In the genomic region with DNA sequence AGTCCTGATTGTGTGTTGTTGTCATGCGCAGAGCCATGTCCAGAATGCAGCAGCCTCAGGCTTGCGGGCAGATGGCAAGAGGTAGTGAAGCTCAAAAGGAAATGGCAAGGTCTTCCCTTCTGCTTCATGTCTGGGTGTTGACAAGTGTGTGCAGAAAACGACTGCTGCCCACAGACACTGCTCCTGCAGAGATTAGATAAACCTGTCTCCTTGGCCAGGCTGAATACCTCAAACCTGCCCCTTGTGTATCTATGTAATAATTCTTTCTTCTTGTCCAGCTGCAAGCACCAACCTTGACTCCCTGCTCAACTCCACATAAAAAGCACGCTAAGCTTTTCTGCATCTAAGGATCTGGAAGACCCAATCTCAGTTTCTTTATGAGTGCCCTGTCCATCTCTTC, we compare ENCODE assay signal across 25 mouse cellular contexts. TPM values are rescaled to one million over a fixed set of nuclear protein-coding genes. Genes with fewer than 3 reads are reported as not detected.
DNase-seq lines count a peak whose midpoint lies in the region; ATAC-seq lines count a peak whose summit lies in the region.
"Had no signal": no experiment of that assay in that cellular context is flagged by ENCODE, and none has a peak within 500 bp of the region (broad histone marks: within the 10 kb centered on the region; RNA-seq: fewer than 3 reads in every experiment).

No protein-coding gene starts in this region.

- no peak overlapping the region for H3K9ac ChIP-seq in neural tube, embryonic 15.5 days (replicated peaks)
- H3K9ac ChIP-seq: embryonic facial prominence, embryonic 12.5 days; forebrain, embryonic 15.5 days; hindbrain, embryonic 12.5 days had no signal

- no peak overlapping the region for H3K27ac ChIP-seq in neural tube, embryonic 15.5 days (replicated peaks)
- H3K27ac ChIP-seq: embryonic facial prominence, embryonic 12.5 days; forebrain, embryonic 15.5 days; hindbrain, embryonic 12.5 days had no signal

- H3K4me2 ChIP-seq in neural tube, embryonic 15.5 days: no peak overlapping the region
- H3K4me2 ChIP-seq: embryonic facial prominence, embryonic 12.5 days; forebrain, embryonic 15.5 days; hindbrain, embryonic 12.5 days had no signal

- no peaks in the 10 kb centered on the region for H3K36me3 ChIP-seq in neural tube, embryonic 15.5 days
- H3K36me3 ChIP-seq: embryonic facial prominence, embryonic 12.5 days; forebrain, embryonic 15.5 days; hindbrain, embryonic 12.5 days had no signal

- WGBS in neural tube, embryonic 15.5 days: 86% methylated on average over 4 of the region's 4 CpGs

- H3K4me1 ChIP-seq in neural tube, embryonic 15.5 days: no peaks in the 10 kb centered on the region
- H3K4me1 ChIP-seq: embryonic facial prominence, embryonic 12.5 days; forebrain, embryonic 15.5 days; hindbrain, embryonic 12.5 days had no signal

- peak; percentile 36 to 41 for DNase-seq in cerebellum, postnatal 10 days
- no peak for DNase-seq in cerebellum, adult 9-10 months
- peak; percentile 6 for DNase-seq in neural tube, embryonic 10.5 days (ENCODE audit: extremely low spot score, low spot score)
- DNase-seq in thymus, postnatal 4 days: no peak
- no peak for DNase-seq in retina, embryonic 14.5 days (ENCODE audit: low spot score)
- DNase-seq: adrenal gland, postnatal 25 days; B cell, adult 2 months; cerebellum, adult 18-20 months; gastrocnemius, postnatal 36 days; heart, adult 11 months; heart, postnatal 10 days; heart, postnatal 4 days had no signal

- no peak overlapping the region for H3K4me3 ChIP-seq in neural tube, embryonic 15.5 days (replicated peaks)
- H3K4me3 ChIP-seq: embryonic facial prominence, embryonic 12.5 days; forebrain, embryonic 15.5 days; hindbrain, embryonic 12.5 days had no signal

- no peak for ATAC-seq in neural tube, embryonic 15.5 days (ENCODE audit: low FRiP score)
- peak; percentile 37; the same call in 1 of the 2 replicates for ATAC-seq in megakaryocyte progenitor cell, adult 5-6 weeks (replicated peaks; ENCODE audit: poor library complexity)
- ATAC-seq: activated CD4-positive, CD25-positive, alpha-beta regulatory T cell, adult 4 months; CD4-positive, CD25-positive, alpha-beta regulatory T cell, adult 4 months; forebrain, embryonic 15.5 days; hindbrain, embryonic 16.5 days; Patski had no signal

- no peaks in the 10 kb centered on the region for H3K9me3 ChIP-seq in neural tube, embryonic 15.5 days (replicated peaks)
- H3K9me3 ChIP-seq: embryonic facial prominence, embryonic 12.5 days; forebrain, embryonic 15.5 days had no signal

- H3K27me3 ChIP-seq in neural tube, embryonic 15.5 days (replicated peaks): no peaks in the 10 kb centered on the region
- H3K27me3 ChIP-seq: embryonic facial prominence, embryonic 12.5 days; forebrain, embryonic 15.5 days had no signal

RNA-seq across cellular contexts. Expression of gene Dbx2, which starts 19.9 kb away (rescaled TPM):
- polyA plus RNA-seq in neural tube, embryonic 15.5 days (2015; fragmentation: Nextera tagmentation; extraction: Ambion mirVana): 15.0 and 16.4 TPM in 2 replicates
- not detected in 2 replicates for total RNA-seq in megakaryocyte progenitor cell, adult 5-6 weeks (2015)
- total RNA-seq in megakaryocyte progenitor cell, adult 5-6 weeks (2017): not detected in 2 replicates
- total RNA-seq: adrenal gland, adult 18-20 months; adrenal gland, postnatal 25 days; common myeloid progenitor, adult 5-6 weeks; gastrocnemius, adult 8-10 months; gastrocnemius, postnatal 36 days; heart, postnatal 10 days; heart, postnatal 4 days had no signal
- polyA plus RNA-seq: activated CD4-positive, CD25-positive, alpha-beta regulatory T cell, adult 4 months; CD4-positive, CD25-positive, alpha-beta regulatory T cell, adult 4 months; heart, embryonic 14.5 days; Patski had no signal

Comparison
In these comparisons a context has a peak if more than half of its experiments do, and no peak if none do; other contexts are left out.
1. DNase-seq: peak in cerebellum, postnatal 10 days (2 of 2) and neural tube, embryonic 10.5 days (single experiment); none in cerebellum, adult 9-10 months (single experiment), thymus, postnatal 4 days (single experiment) and retina, embryonic 14.5 days (single experiment).